Mouse (Mus musculus) heart, embryonic 15.5 days (tissue): ENCODE data around the gene Gm5426. TPM values are rescaled to one million over a fixed set of nuclear protein-coding genes. Genes with fewer than 3 reads are reported as not detected.

ENCODE experiments used
- ATAC-seq: fragments of 200-750 bp; cut with Nextera tagmentation; replicated peaks from 2 replicates; pipeline ENCODE4 v1.8.0; 2017; ENCODE audit warnings: low read depth, moderate TSS enrichment; ENCODE audit not compliant: insufficient number of reproducible peaks, insufficient read depth, low FRiP score
- H3K27ac ChIP-seq: fragments of 300-500 bp; sonication (generic); 2 replicates; pipeline ENCODE4 v1.5.1; 2015; ENCODE audit warnings: mild to moderate bottlenecking, inconsistent platforms
- H3K27me3 ChIP-seq: fragments of 300-500 bp; sonication (generic); 2 replicates; pipeline ENCODE4 v1.6.1; 2015; ENCODE audit warnings: inconsistent platforms
- H3K36me3 ChIP-seq: fragments of 300-500 bp; sonication (generic); 2 replicates; pipeline ENCODE4 v1.6.1; 2015; ENCODE audit warnings: mild to moderate bottlenecking, inconsistent platforms
- H3K4me1 ChIP-seq: fragments of 300-500 bp; sonication (generic); replicated peaks from 2 replicates; pipeline ENCODE4 v1.6.1; 2015; ENCODE audit warnings: inconsistent platforms
- H3K4me2 ChIP-seq: fragments of 300-500 bp; sonication (generic); 2 replicates; pipeline ENCODE4 v1.6.1; 2015; ENCODE audit warnings: inconsistent platforms, mild to moderate bottlenecking, moderate library complexity
- H3K4me3 ChIP-seq: fragments of 300-500 bp; sonication (generic); 2 replicates; pipeline ENCODE4 v1.5.1; 2015; ENCODE audit warnings: mild to moderate bottlenecking, inconsistent platforms
- H3K9ac ChIP-seq: fragments of 300-500 bp; sonication (generic); 2 replicates; pipeline ENCODE4 v1.6.1; 2015; ENCODE audit warnings: mild to moderate bottlenecking, inconsistent platforms
- H3K9me3 ChIP-seq: fragments of 300-500 bp; sonication (generic); replicated peaks from 2 replicates; pipeline ENCODE4 v1.6.1; 2016; ENCODE audit warnings: inconsistent platforms
- WGBS: fragments of 180-500 bp; shearing (Covaris S2); methylation state at CpG from one replicate; pipeline ENCODE4 v1.1.7; 2015; ENCODE audit warnings: mixed read lengths; 5-methylcytosine and 5-hydroxymethylcytosine counted together
- polyA plus RNA-seq: library from polyadenylated mRNA; unstranded; fragments of >200 nt; fragmentation: Nextera tagmentation; extraction: Ambion mirVana; gene quantifications from 2 replicates; pipeline ENCODE4 v1.2.1, GENCODE M21; 2015

Gene Gm5426
- polyA plus RNA-seq, 1 experiment from 2014 or later = not detected

GRCm38 (mm10) chr10:96107825-96108224, 28.6 kb upstream of the Gm5426 start:
- Histone ChIP-seq H3K4me2 (no peak overlapping the region), H3K4me1 (no peaks in the 10 kb centered on the region), H3K27me3 (no peaks in the 10 kb centered on the region), H3K27ac (no peak overlapping the region), H3K9ac (no peak overlapping the region), H3K4me3 (no peak overlapping the region), H3K9me3 (no peaks in the 10 kb centered on the region), H3K36me3 (no peaks in the 10 kb centered on the region)
- 62% methylated on average over 1 of the region's 1 CpGs for WGBS
- no peak for ATAC-seq

GRCm38 (mm10) chr10:96115325-96115724, 21.1 kb upstream of the Gm5426 start:
- Histone ChIP-seq H3K4me1 (no peaks in the 10 kb centered on the region), H3K9me3 (no peaks in the 10 kb centered on the region), H3K9ac (no peak overlapping the region), H3K36me3 (no peaks in the 10 kb centered on the region), H3K27ac (no peak overlapping the region), H3K4me2 (no peak overlapping the region), H3K4me3 (no peak overlapping the region), H3K27me3 (no peaks in the 10 kb centered on the region)
- 70% methylated on average over 3 of the region's 3 CpGs for WGBS
- no peak for ATAC-seq

- 82% methylated on average over 2 of the region's 2 CpGs for WGBS
Measured at GRCm38 (mm10) chr10:96120821-96121220, 15.6 kb upstream of the Gm5426 start.

GRCm38 (mm10) chr10:96121249-96122010, 15.0 kb upstream of the Gm5426 start:
- no peaks in the 10 kb centered on the region for H3K27me3 ChIP-seq
- H3K4me1 ChIP-seq = no peaks in the 10 kb centered on the region
- no peak overlapping the region for H3K4me2 ChIP-seq
- no peak overlapping the region for H3K4me3 ChIP-seq
- no peak overlapping the region for H3K9ac ChIP-seq
- H3K27ac ChIP-seq = no peak overlapping the region
- WGBS = 63% methylated on average over 4 of the region's 4 CpGs
- no peaks in the 10 kb centered on the region for H3K9me3 ChIP-seq
- H3K36me3 ChIP-seq = no peaks in the 10 kb centered on the region
- no peak for ATAC-seq

More at GRCm38 (mm10) chr10:96120821-96121220, 15.6 kb upstream of the Gm5426 start:
- no peaks in the 10 kb centered on the region for H3K4me1 ChIP-seq
- no peak overlapping the region for H3K9ac ChIP-seq
- no peaks in the 10 kb centered on the region for H3K36me3 ChIP-seq
- no peaks in the 10 kb centered on the region for H3K27me3 ChIP-seq
- H3K27ac ChIP-seq = no peak overlapping the region
- H3K9me3 ChIP-seq = no peaks in the 10 kb centered on the region
- no peak overlapping the region for H3K4me2 ChIP-seq
- H3K4me3 ChIP-seq = no peak overlapping the region
- no peak for ATAC-seq

GRCm38 (mm10) chr10:96123885-96124284, 12.5 kb upstream of the Gm5426 start:
- Histone ChIP-seq H3K4me1 (no peaks in the 10 kb centered on the region), H3K27ac (no peak overlapping the region), H3K9me3 (no peaks in the 10 kb centered on the region), H3K4me2 (no peak overlapping the region), H3K27me3 (no peaks in the 10 kb centered on the region), H3K9ac (no peak overlapping the region), H3K4me3 (no peak overlapping the region), H3K36me3 (no peaks in the 10 kb centered on the region)
- 77% methylated on average over 5 of the region's 5 CpGs for WGBS
- no peak for ATAC-seq

GRCm38 (mm10) chr10:96124290-96124689, 12.1 kb upstream of the Gm5426 start:
- H3K9me3 ChIP-seq = no peaks in the 10 kb centered on the region
- no peaks in the 10 kb centered on the region for H3K4me1 ChIP-seq
- H3K27ac ChIP-seq = no peak overlapping the region
- no peak for ATAC-seq
- H3K9ac ChIP-seq = no peak overlapping the region
- no peaks in the 10 kb centered on the region for H3K36me3 ChIP-seq
- no peak overlapping the region for H3K4me2 ChIP-seq
- no peak overlapping the region for H3K4me3 ChIP-seq
- 84% methylated on average over 1 of the region's 1 CpGs for WGBS
- H3K27me3 ChIP-seq = no peaks in the 10 kb centered on the region

- 57% methylated on average over 9 of the region's 9 CpGs for WGBS
- no peaks in the 10 kb centered on the region for H3K27me3 ChIP-seq
- no peaks in the 10 kb centered on the region for H3K9me3 ChIP-seq
- H3K4me1 ChIP-seq = no peaks in the 10 kb centered on the region
- H3K4me2 ChIP-seq = no peak overlapping the region
- no peak for ATAC-seq
- no peaks in the 10 kb centered on the region for H3K36me3 ChIP-seq
- H3K4me3 ChIP-seq = no peak overlapping the region
- H3K9ac ChIP-seq = no peak overlapping the region
- no peak overlapping the region for H3K27ac ChIP-seq
Measured at GRCm38 (mm10) chr10:96125771-96126454, 10.5 kb upstream of the Gm5426 start.

GRCm38 (mm10) chr10:96129213-96129612, 7.2 kb upstream of the Gm5426 start:
- Histone ChIP-seq H3K4me2 (no peak overlapping the region), H3K27me3 (no peaks in the 10 kb centered on the region), H3K9ac (no peak overlapping the region), H3K4me1 (no peaks in the 10 kb centered on the region), H3K27ac (no peak overlapping the region), H3K4me3 (no peak overlapping the region), H3K9me3 (no peaks in the 10 kb centered on the region), H3K36me3 (no peaks in the 10 kb centered on the region)
- ATAC-seq = no peak
- WGBS = 46% methylated on average over 2 of the region's 2 CpGs

- H3K4me3 ChIP-seq = no peak overlapping the region
- no peaks in the 10 kb centered on the region for H3K36me3 ChIP-seq
- ATAC-seq = no peak
- H3K9ac ChIP-seq = no peak overlapping the region
- H3K4me1 ChIP-seq = no peaks in the 10 kb centered on the region
- no peaks in the 10 kb centered on the region for H3K9me3 ChIP-seq
- H3K27me3 ChIP-seq = no peaks in the 10 kb centered on the region
- no peak overlapping the region for H3K4me2 ChIP-seq
- no peak overlapping the region for H3K27ac ChIP-seq
- 82% methylated on average over 3 of the region's 3 CpGs for WGBS
Measured at GRCm38 (mm10) chr10:96130406-96130805, 6.0 kb upstream of the Gm5426 start.

GRCm38 (mm10) chr10:96131112-96131511, 5.3 kb upstream of the Gm5426 start:
- 87% methylated on average over 6 of the region's 6 CpGs for WGBS
- no peaks in the 10 kb centered on the region for H3K36me3 ChIP-seq
- no peak for ATAC-seq

GRCm38 (mm10) chr10:96132161-96132560, 4.2 kb upstream of the Gm5426 start:
- WGBS = 20% methylated on average over 6 of the region's 6 CpGs
- no peaks in the 10 kb centered on the region for H3K36me3 ChIP-seq
- no peak overlapping the region for H3K9ac ChIP-seq
- H3K27me3 ChIP-seq = no peaks in the 10 kb centered on the region
- no peaks in the 10 kb centered on the region for H3K4me1 ChIP-seq
- no peak overlapping the region for H3K27ac ChIP-seq
- no peak overlapping the region for H3K4me3 ChIP-seq
- H3K4me2 ChIP-seq = no peak overlapping the region
- ATAC-seq = no peak
- no peaks in the 10 kb centered on the region for H3K9me3 ChIP-seq

More at GRCm38 (mm10) chr10:96131112-96131511, 5.3 kb upstream of the Gm5426 start:
- no peaks in the 10 kb centered on the region for H3K9me3 ChIP-seq
- H3K27ac ChIP-seq = no peak overlapping the region
- H3K9ac ChIP-seq = no peak overlapping the region
- no peak overlapping the region for H3K4me3 ChIP-seq
- H3K4me1 ChIP-seq = no peaks in the 10 kb centered on the region
- H3K4me2 ChIP-seq = no peak overlapping the region
- H3K27me3 ChIP-seq = no peaks in the 10 kb centered on the region

GRCm38 (mm10) chr10:96138585-96138984, 2.2 kb downstream of the Gm5426 start:
- 84% methylated on average over 5 of the region's 5 CpGs for WGBS
- Histone ChIP-seq H3K4me1 (no peaks in the 10 kb centered on the region), H3K4me3 (no peak overlapping the region), H3K9me3 (no peaks in the 10 kb centered on the region), H3K27ac (no peak overlapping the region), H3K27me3 (no peaks in the 10 kb centered on the region), H3K36me3 (no peaks in the 10 kb centered on the region), H3K4me2 (no peak overlapping the region), H3K9ac (no peak overlapping the region)
- no peak for ATAC-seq
